ENCODE assay signal across 8 mouse cellular contexts in genomic region chr4:119068918-119069317, GRCm38 (mm10). TPM values are rescaled to one million over a fixed set of nuclear protein-coding genes. Genes with fewer than 3 reads are reported as not detected.
DNase-seq lines count a peak whose midpoint lies in the region; ATAC-seq and TF ChIP-seq lines count a peak whose summit lies in the region.
"Had no signal": no experiment of that assay in that cellular context is flagged by ENCODE, and none has a peak within 500 bp of the region (broad histone marks: within the 10 kb centered on the region; RNA-seq: fewer than 3 reads in every experiment).

No protein-coding gene starts in this region.

- peak; percentile 19 for TF ChIP-seq CTCF in left cerebral cortex, adult 2 months (IDR thresholded peaks at IDR 0.05)

- peaks cover 21 to 31% of the 10 kb centered on the region in 2 experiments for H3K4me1 ChIP-seq in ES-E14 (ENCODE audit: control insufficient read depth in 2 of 2, insufficient read depth in 2 of 2, low read length in 2 of 2, poor library complexity in 1 of 2)
- peaks cover 34% of the 10 kb centered on the region for H3K4me1 ChIP-seq in forebrain, embryonic 13.5 days

- no peak overlapping the region for H3K4me2 ChIP-seq in forebrain, embryonic 13.5 days

- 69% methylated on average over 6 of the region's 6 CpGs for WGBS in forebrain, embryonic 13.5 days

- no peaks in the 10 kb centered on the region for H3K36me3 ChIP-seq in ES-E14 (ENCODE audit: control insufficient read depth, insufficient read depth, low read length, poor library complexity, severe bottlenecking)
- no peaks in the 10 kb centered on the region for H3K36me3 ChIP-seq in forebrain, embryonic 13.5 days (ENCODE audit: poor library complexity, severe bottlenecking)

- no peak overlapping the region for H3K27ac ChIP-seq in left cerebral cortex, adult 2 months
- no peak overlapping the region for H3K27ac ChIP-seq in ES-E14 (ENCODE audit: insufficient read depth, low read depth, low read length, poor library complexity, severe bottlenecking)
- no peak overlapping the region for H3K27ac ChIP-seq in forebrain, embryonic 13.5 days

- no peaks in the 10 kb centered on the region for H3K9me3 ChIP-seq in ES-E14 (ENCODE audit: control insufficient read depth, insufficient read depth, low read depth, low read length)
- no peaks in the 10 kb centered on the region for H3K9me3 ChIP-seq in forebrain, embryonic 13.5 days (replicated peaks)

- in situ Hi-C loops in ES-E14 (cut with MboI; ENCODE audit: low sequenced_read_pairs in 2 of 2, unreplicated experiment in 2 of 2), result no loop called here

- intact Hi-C loops in left cerebral cortex, adult 2 months (cut with DNase I), result no loop called here
- intact Hi-C loops in left cerebral cortex, postnatal 36 days (cut with DNase I), result no loop called here

- ATAC-seq in megakaryocyte-erythroid progenitor cell, adult 5-6 weeks (replicated peaks; ENCODE audit: low FRiP score, low TSS enrichment, poor library complexity, severe bottlenecking), result peak; percentile 89
- ATAC-seq in forebrain, embryonic 13.5 days, result no peak

- peak overlapping the region; percentile 39; the same call in 1 of the 2 replicates for H3K9ac ChIP-seq in ES-E14 (ENCODE audit: insufficient read depth, low read depth, low read length, poor library complexity, severe bottlenecking)
- H3K9ac ChIP-seq in forebrain, embryonic 13.5 days, result no peak overlapping the region

- no peak for DNase-seq in left cerebral cortex, adult 2 months (ENCODE audit: extremely low spot score in 1 of 2, low spot score in 2 of 2)
- no peak for DNase-seq in left cerebral cortex, postnatal 36 days (ENCODE audit: low spot score in 2 of 2)
- DNase-seq in ES-E14 (ENCODE audit: low read depth, low spot score), result no peak
- DNase-seq in embryo, embryonic 11 days, result peak; percentile 57
- no peak for DNase-seq in adrenal gland, postnatal 4 days (ENCODE audit: low spot score in 2 of 2)
- DNase-seq: adrenal gland, postnatal 14 days had no signal

- H3K4me3 ChIP-seq in left cerebral cortex, adult 2 months, result no peak overlapping the region
- peak overlapping the region in 1 of 2 experiments; percentile 38; a peak in 2 of 4 replicates for H3K4me3 ChIP-seq in ES-E14 (ENCODE audit: insufficient read depth in 1 of 2, low read depth in 1 of 2, low read length in 2 of 2, poor library complexity in 1 of 2, severe bottlenecking in 1 of 2)
- H3K4me3 ChIP-seq in forebrain, embryonic 13.5 days, result no peak overlapping the region

- peaks cover 14% of the 10 kb centered on the region; the same call in 1 of the 2 replicates for H3K27me3 ChIP-seq in forebrain, embryonic 13.5 days

TF ChIP-seq in ES-E14, 5 proteins besides CTCF, POLR2A, EP300 and RAD21:
- TF ChIP-seq CHD2 (IDR thresholded peaks at IDR 0.05; ENCODE audit: low read depth, low read length) (no peak), ZC3H11A (IDR thresholded peaks at IDR 0.05; ENCODE audit: borderline replicate concordance, low read depth, low read length) (no peak), ZNF384 (IDR thresholded peaks at IDR 0.05; ENCODE audit: low read depth, low read length) (no peak), HCFC1 (IDR thresholded peaks at IDR 0.05; ENCODE audit: borderline replicate concordance, insufficient read depth, low read length) (no peak)

RNA-seq across cellular contexts. Expression of gene Slc2a1, which starts 39.6 kb away (rescaled TPM):
- total RNA-seq in left cerebral cortex, adult 2 months (2021), result 100 to 1,000 TPM in 1 of 2 experiments, 10 to 100 TPM in 1; 92.2 to 127 TPM
- total RNA-seq in left cerebral cortex, postnatal 36 days (2021), result 100 to 1,000 TPM; 107 to 126 TPM
- total RNA-seq in ES-E14 (2012; rRNA removed), result 526 and 1,358 TPM in 2 replicates
- total RNA-seq in megakaryocyte-erythroid progenitor cell, adult 5-6 weeks (2014; fragmentation: Nextera tagmentation), result 0.98 and 2.6 TPM in 2 replicates
- 2.1 and 5.0 TPM in 2 replicates for total RNA-seq in megakaryocyte-erythroid progenitor cell, adult 5-6 weeks (2017)
- total RNA-seq in adrenal gland, postnatal 4 days (2021), result 10 to 100 TPM; 13.0 to 15.5 TPM
- 95.4 and 96.2 TPM in 2 replicates for polyA plus RNA-seq in forebrain, embryonic 13.5 days (2015; fragmentation: Nextera tagmentation; extraction: Ambion mirVana)

Comparison
In these comparisons a context has a peak if more than half of its experiments do, and no peak if none do; other contexts are left out.
1. RNA of gene Slc2a1, which starts 39.6 kb away (total RNA-seq): 526 to 1,358 TPM in ES-E14, 92.2 to 127 TPM in left cerebral cortex, adult 2 months and 107 to 126 TPM in left cerebral cortex, postnatal 36 days; 13.0 to 15.5 TPM in adrenal gland, postnatal 4 days and 0.98 to 5.0 TPM in megakaryocyte-erythroid progenitor cell, adult 5-6 weeks; every median in the first group is over 4 times any median in the second.